Mouse (Mus musculus) spleen, adult 2 months (tissue): ENCODE measurements at regions not wholly inside any gene's neighbourhood (a gene's known extent, or its start where the extent isn't known, plus 50 kb on each side); places are given as distances from the start of the nearest gene placed in this dataset.

Experiments
- DNase-seq, 2 experiments: peaks; one replicate each; pipeline versions ENCODE4 v3.0.0 to v3.0.0-alpha.2; 2012 to 2021; ENCODE audit warnings: low spot score in 2 of 2, low read depth in 1 of 2
- H3K27ac ChIP-seq: fragments of 200-500 bp; 2 replicates; pipeline ENCODE4 v1.5.1; 2012; ENCODE audit warnings: low read length, inconsistent platforms; ENCODE audit not compliant: insufficient read depth
- H3K27me3 ChIP-seq: fragments of 200-500 bp; 2 replicates; pipeline ENCODE4 v1.6.1; 2012; ENCODE audit warnings: mild to moderate bottlenecking, moderate library complexity, low read length, inconsistent platforms; ENCODE audit not compliant: control insufficient read depth, insufficient read depth
- H3K36me3 ChIP-seq: fragments of 200-500 bp; 2 replicates; pipeline ENCODE4 v1.6.1; 2012; ENCODE audit warnings: mild to moderate bottlenecking, low read length, inconsistent platforms; ENCODE audit not compliant: control insufficient read depth, insufficient read depth
- H3K4me1 ChIP-seq: fragments of 200-500 bp; 2 replicates; pipeline ENCODE4 v1.6.1; 2011; ENCODE audit warnings: inconsistent platforms; ENCODE audit not compliant: control insufficient read depth, insufficient read depth, insufficient read length
- H3K4me3 ChIP-seq: fragments of 200-500 bp; 2 replicates; pipeline ENCODE4 v1.5.1; 2011; ENCODE audit warnings: mild to moderate bottlenecking, inconsistent platforms; ENCODE audit not compliant: insufficient read depth, insufficient read length; ENCODE audit errors: extremely low read depth
- CTCF ChIP-seq: fragments of 200-500 bp; IDR thresholded peaks from 2 replicates; pipeline ENCODE4 v1.5.1; 2011; ENCODE audit warnings: mild to moderate bottlenecking, inconsistent platforms; ENCODE audit not compliant: insufficient read depth, insufficient read length, insufficient replicate concordance; ENCODE audit errors: extremely low read depth
- POLR2A ChIP-seq: fragments of 200-500 bp; IDR thresholded peaks from 2 replicates; pipeline ENCODE4 v1.6.1; 2011; ENCODE audit warnings: low read depth, low read length, inconsistent platforms
- WGBS: fragments of 180-500 bp; shearing (Covaris S2); methylation state at CpG from one replicate; pipeline ENCODE4 v1.1.7; 2018; 5-methylcytosine and 5-hydroxymethylcytosine counted together

DNA sequence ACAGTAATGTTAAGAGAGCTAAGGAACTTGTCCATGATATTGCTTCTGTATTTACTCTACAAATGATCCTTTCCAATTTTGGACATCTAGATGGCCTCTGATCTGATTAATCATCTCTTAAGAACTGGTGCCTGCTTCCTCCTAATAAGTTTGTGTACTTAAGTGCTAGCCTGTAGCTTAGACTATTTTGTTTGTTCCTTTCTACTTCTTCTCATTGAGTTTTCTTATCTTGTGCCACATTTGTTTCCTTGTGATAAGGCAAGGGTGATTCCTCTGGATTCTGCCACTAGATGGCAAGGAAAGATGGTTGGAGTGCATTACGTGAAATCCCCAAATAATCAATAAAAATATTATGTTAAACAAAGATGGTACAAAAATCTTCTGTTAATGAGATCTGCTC lies 148.0 kb downstream of the Calcrl start:
- DNase-seq = no peak
- no peaks in the 10 kb centered on the region for H3K4me1 ChIP-seq
- no peaks in the 10 kb centered on the region for H3K36me3 ChIP-seq
- WGBS = 85% methylated on average over 1 of the region's 1 CpGs
- no peaks in the 10 kb centered on the region for H3K27me3 ChIP-seq
- H3K4me3 ChIP-seq = no peak overlapping the region
- TF ChIP-seq POLR2A (no peak), CTCF (no peak)
- no peak overlapping the region for H3K27ac ChIP-seq
